Mouse (Mus musculus) adrenal gland, postnatal 14 days (tissue): Measurements from ENCODE around the gene Rdh11. TPM values are rescaled to one million over a fixed set of nuclear protein-coding genes. Genes with fewer than 3 reads are reported as not detected.
"Not testable (repeated sequence)": the region's sequence is repeated elsewhere in the genome, so short reads cannot be mapped to it uniquely, and the experiment has no call there.

Experiments
- DNase-seq: peaks from one replicate; pipeline ENCODE4 v3.0.0; 2021; ENCODE audit warnings: mixed read lengths
- long read RNA-seq, 2 experiments: library from polyadenylated mRNA; stranded (forward); transcript quantifications; one replicate each; pipeline ENCODE4 v2.0.0; 2021
- total RNA-seq: library from RNA; stranded (reverse); gene quantifications from 2 replicates; pipeline ENCODE4 v1.2.3, GENCODE M21; 2021

Rdh11 gene
- 15.5 and 18.7 TPM in 2 replicates for total RNA-seq
- long read RNA-seq, experiment 1, transcript Rdh11-203 (7 exons, 3,262 nt): major isoform, 20 of 20 reads
- long read RNA-seq, experiment 1, partial matches to known transcripts: 0 of 20 reads
- long read RNA-seq, experiment 1, other reads (novel, unspliced or antisense): 0 of 20 reads
- long read RNA-seq, experiment 2, transcript Rdh11-203 (7 exons, 3,262 nt): major isoform, 6 of 9 reads
- long read RNA-seq, experiment 2, partial matches to known transcripts: 3 of 9 reads
- long read RNA-seq, experiment 2, other reads (novel, unspliced or antisense): 0 of 9 reads

- DNase-seq: no peak
Measured at GRCm38 (mm10) chr12:79192193-79192592, at the start of gene Rdh11. Gene Rdh11, minus strand, starts transcription at chr12:79192293.

- DNase-seq: peak; percentile 12
Measured at GRCm38 (mm10) chr12:79235485-79236080, 43.5 kb upstream of the Rdh11 start.

GRCm38 (mm10) chr12:79217511-79217910 is 25.4 kb upstream of the Rdh11 start:
- DNase-seq: no peak

DNA sequence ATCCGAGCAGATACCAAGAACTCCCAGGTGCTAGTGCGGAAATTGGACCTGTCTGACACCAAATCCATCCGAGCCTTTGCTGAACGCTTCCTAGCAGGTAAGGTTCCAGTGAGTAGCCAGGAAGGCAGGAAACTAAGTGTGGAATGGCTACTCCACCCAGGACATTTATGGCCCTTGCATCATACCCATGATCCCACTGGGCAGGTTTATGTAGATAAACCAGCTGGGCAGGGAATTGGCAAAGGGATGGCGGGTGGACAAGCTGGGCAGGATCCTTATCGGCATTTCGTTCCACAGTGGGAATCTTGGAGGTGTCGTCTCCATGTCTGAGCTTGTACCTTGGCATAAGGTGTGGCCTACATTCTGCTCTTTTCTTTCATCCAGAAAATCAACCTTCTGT is 19.4 kb upstream of the Rdh11 start:
- DNase-seq: no peak

- peak; percentile 53 for DNase-seq
Measured at GRCm38 (mm10) chr12:79208703-79209464, 16.8 kb upstream of the Rdh11 start, which contains the start of gene Rdh12. Gene Rdh12, plus strand, starts transcription at chr12:79208914.

- no peak for DNase-seq
Measured at GRCm38 (mm10) chr12:79201882-79202281, 9.8 kb upstream of the Rdh11 start.

DNA sequence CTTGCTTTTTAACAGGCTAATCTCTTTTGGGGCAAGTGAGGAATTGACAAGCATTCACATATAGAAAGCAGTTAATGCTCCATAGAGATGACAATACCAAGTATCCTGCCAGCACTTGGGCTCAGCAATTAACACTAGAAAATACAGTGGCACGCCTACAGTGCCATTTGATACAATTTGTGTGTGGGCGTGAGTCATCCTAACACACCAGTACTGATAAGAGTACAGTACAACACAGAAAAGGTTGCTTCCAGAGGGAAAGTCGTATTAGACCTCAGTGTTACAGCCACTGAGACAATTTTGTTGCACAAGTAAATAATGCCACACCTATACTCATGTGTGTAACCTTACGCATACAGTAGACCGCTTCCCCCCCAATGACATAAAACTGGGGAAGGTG is 5.0 kb upstream of the Rdh11 start:
- DNase-seq: no peak

GRCm38 (mm10) chr12:79193441-79193840 is 1.3 kb upstream of the Rdh11 start:
- peak; percentile 82 for DNase-seq

- DNase-seq: peak; percentile 88
Measured at GRCm38 (mm10) chr12:79191701-79192100, 392 bp downstream of the Rdh11 start.

- peak; percentile 74 for DNase-seq
Measured at GRCm38 (mm10) chr12:79190931-79191673, 991 bp downstream of the Rdh11 start.

GRCm38 (mm10) chr12:79185160-79185559 is 6.9 kb downstream of the Rdh11 start:
- DNase-seq: not testable (repeated sequence)

DNA sequence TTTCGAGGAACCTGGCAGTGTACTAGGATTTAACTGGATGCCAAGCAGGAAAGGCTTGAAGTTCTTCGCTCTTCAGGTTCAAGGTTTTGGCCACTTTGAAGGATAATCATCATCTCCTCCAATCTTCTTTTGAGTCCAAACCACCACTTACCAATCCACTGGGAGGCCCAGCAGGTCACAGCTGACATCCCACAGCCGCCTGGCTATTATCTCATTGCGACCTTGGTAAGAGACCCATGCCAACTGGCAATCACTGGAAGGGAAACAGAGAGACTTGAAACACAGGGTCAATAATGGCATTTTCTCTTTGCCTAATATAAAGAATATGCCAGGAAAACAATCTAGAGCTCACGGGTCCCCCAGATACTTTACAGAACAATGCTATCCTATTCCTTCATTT is 16.1 kb downstream of the Rdh11 start:
- DNase-seq: no peak

- no peak for DNase-seq
Measured at GRCm38 (mm10) chr12:79173721-79174120, 18.4 kb downstream of the Rdh11 start.

- DNase-seq: peak; percentile 94
Measured at GRCm38 (mm10) chr12:79172019-79172941, 19.8 kb downstream of the Rdh11 start, which contains the start of gene Vti1b. Gene Vti1b, minus strand, starts transcription at chr12:79172667.

DNA sequence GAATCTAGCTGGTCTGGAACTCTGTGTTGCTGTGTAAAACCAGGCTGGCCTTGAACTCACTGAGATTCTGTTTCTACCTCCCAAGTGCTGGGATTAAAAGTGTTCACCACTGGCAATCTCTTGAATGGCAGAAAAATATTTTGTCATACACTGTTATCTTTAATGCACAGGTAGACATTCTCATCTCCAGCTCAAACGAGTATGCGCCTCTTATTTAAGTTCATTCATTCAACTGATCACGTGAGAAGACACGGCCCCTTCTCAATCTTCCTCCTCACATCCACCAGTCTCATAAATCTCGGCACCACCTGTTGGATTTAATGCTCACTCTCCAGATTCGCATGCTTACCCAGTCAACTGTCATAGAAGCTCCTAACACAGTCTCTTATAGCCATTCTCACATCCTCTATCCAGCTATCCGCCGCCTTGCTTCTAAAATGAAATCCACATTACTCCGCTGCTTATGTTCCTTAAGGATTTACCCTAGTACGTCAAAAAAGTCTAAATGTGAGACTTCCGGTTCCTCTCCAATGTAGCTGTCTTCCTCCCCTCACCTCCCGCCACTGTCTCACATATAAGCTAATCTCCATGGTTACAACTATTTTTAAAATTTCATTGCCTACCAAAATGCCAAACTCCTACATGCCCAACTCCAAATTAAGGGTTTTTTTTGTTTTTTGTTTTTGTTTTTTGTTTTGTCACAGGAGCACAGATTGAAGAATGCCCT is 20.7 kb downstream of the Rdh11 start:
- no peak for DNase-seq

- no peak for DNase-seq
Measured at GRCm38 (mm10) chr12:79170421-79170820, 21.7 kb downstream of the Rdh11 start.

GRCm38 (mm10) chr12:79169173-79169572 is 22.9 kb downstream of the Rdh11 start:
- DNase-seq: no peak

DNA sequence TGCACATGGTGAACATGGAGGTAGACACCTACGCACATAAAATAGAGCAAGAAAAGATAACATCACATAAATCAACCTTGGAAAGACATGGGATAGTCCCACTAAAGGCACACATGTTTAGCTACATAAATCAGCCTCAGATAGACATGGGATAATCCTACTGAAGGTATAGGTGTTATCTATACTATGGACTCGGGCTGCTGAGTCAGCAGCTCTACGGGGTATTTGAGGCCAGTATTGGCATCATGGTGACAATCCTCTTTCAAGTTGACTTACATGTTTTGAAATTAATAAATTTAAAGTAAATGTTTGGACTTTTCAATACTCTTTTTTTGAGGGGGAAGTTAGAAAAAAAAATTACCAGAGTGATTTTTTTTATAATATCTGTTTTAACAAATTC is 29.2 kb downstream of the Rdh11 start:
- DNase-seq: no peak

- no peak for DNase-seq
Measured at GRCm38 (mm10) chr12:79149653-79150052, 42.4 kb downstream of the Rdh11 start.

GRCm38 (mm10) chr12:79141384-79141783 is 50.7 kb downstream of the Rdh11 start:
- DNase-seq: no peak

DNA sequence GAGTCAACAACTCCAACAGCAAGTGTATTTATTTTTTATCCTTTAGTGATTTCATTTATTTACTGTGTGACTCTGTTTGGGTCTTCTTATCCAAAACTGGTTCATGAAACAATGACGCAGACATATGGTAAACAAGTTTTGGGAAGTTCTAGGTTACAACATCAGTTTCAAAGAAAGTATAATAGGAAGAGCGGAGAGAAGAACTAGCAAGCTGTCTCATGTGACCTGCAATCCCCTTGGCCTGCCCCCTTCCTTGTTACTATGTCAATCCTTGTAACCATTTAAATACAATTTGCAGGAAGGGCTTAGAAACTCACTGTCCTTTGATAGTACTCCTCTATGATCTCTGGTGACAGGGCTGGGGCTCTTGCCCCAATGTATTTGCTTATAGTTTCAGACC is 51.3 kb downstream of the Rdh11 start:
- DNase-seq: no peak
